Mouse (Mus musculus): ENCODE results near the gene Vmn1r121.
"Not testable (repeated sequence)": the region's sequence is repeated elsewhere in the genome, so short reads cannot be mapped to it uniquely, and the experiment has no call there.

DNA sequence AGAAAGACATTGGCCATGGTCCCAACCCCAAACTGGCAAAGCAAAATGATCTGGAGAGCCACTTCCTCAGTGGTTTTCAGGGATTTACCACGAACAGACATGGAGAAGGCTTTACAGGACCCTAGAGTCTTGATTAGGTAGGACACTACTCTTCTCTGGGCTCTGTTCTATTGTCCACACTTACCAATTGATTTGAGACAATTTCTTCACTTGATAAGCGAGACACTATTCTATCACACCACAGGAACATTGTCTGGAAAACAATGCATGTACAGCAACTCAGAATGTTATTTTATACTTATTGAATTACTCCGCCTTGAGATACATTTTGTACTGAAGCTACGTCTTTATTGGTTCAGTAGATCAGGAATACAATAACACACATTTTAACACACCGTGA is at the start of gene Vmn1r121:
- not testable (repeated sequence) for TF ChIP-seq POLR2A (IDR thresholded peaks at IDR 0.05; ENCODE audit: borderline replicate concordance, extremely low read depth, low read depth, low read length); CTCF (IDR thresholded peaks at IDR 0.05; ENCODE audit: insufficient read depth, low read length)

Measured in lung, adult 2 months (tissue).